Mouse (Mus musculus) CD4-positive, CD25-positive, alpha-beta regulatory T cell, adult 9 weeks (primary cell): ENCODE measurements around the gene Drg1. TPM values are rescaled to one million over a fixed set of nuclear protein-coding genes. Genes with fewer than 3 reads are reported as not detected.

Experiments
- polyA plus RNA-seq: library from polyadenylated mRNA; unstranded; fragments of 100-300 nt; shearing (Covaris generic); gene quantifications from one replicate; pipeline ENCODE4 v1.2.1, GENCODE M21; 2017

Gene Drg1
- polyA plus RNA-seq = 190 TPM

DNA sequence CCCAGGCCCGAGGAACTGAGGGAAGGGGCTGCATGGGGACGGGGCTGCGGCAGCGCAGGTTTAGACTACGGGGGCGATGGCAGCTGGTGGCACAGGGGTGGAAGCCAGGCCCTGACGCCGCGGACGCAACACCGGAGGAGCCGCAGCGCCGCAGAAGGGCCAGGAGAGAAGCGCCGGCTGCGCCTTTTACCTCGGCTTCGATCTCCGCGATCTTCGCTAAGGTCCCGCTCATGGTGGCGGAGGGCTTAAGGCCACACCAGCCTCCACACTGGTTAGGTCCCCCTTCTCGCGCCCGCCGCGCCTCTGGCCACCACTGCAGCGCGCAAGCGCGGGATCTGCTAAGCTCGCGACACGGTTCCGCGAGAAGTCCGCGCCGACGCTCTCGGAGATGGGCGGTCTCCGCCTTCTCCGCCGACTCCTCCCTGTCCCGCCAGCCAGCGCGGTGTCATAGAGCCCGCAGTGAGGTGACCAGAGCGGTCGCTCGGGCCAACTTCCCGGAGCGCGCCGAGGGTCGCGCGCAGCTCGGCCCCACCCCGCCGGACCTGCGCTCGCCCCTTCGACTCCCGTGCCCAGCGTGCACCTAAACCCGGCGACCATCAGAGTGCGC lies at the start of gene Drg1:
Drg1 (minus strand) TSS at position 337 of the 607 bp plus-strand sequence.

DNA sequence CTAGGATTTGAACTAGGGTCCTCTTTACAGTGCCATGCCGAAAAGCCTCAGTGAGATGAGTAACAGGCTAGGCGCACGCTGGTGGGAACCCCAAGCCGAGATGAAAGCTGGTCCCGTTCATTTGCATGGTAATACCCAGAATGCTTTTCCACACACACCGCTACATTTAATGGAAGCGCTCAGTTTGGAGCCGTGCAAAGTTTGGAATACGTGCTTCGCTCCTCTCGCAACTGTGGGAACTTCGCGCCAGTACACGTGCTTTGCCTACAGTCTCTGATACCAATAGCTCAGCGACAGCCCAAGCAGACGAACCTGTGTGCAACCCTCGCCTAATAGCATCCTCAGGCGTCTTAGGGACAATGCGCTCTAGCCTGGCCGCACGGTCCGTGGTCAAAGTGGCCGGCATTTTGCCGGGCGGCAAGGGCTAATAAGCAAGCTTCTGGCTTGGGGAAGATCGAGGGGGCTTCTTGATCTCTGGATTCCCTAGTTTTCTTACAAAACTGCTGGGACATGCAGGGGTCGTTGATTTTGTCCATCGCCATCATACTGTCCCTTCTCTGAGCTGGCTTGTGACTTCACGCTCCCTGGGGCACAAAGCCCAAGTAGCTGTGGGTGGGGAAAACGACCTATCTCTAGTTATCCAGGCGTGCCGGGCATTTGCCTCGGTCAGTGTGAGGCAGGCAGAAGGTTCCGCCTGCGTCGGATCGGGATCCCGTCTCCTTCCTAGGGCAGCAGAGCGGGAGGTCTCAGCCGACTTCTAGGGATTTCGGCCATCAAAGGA lies 22.5 kb upstream of the Drg1 start, which contains the start of gene Patz1:
Patz1 (plus strand) TSS at position 354 of the 781 bp plus-strand sequence.

DNA sequence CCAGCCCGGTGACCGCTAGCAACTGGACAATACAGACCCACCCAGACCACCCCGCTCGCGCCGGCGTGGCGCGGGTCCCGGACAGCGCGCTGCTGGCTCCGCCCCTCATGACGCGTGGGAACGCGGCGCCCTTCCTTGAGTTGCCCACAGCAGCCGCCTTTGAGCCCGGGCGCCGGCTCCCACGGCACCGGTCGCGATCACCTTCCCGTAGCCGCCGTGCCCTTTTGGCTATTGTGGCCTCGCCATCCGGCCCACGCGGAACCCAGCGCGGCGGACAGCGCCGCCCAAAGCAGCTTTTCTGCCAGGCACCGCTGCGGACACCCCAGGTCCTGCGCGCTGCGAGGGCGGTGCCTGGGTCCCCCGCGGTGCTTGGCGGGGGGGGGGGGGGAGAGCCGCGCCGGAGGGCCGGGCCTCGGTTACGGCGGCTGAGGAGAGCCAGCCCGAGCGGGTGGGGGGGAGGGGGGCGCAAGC lies 63.9 kb downstream of the Drg1 start, which contains the start of gene Eif4enif1:
Eif4enif1 (plus strand) TSS at position 162 of the 471 bp plus-strand sequence.

GRCm38 (mm10) chr11:3193363-3193762 lies 72.9 kb downstream of the Drg1 start, which contains the start of gene Sfi1:
Gene Sfi1, minus strand, starts transcription at chr11:3193463.

Other genes with a start within 250 kb of the Drg1 start
- gene Sfi1, start 73.0 kb downstream of the Drg1 start, polyA plus RNA-seq = 64.0 TPM
- 34.2 TPM for gene Eif4enif1, start 64.0 kb downstream of the Drg1 start, polyA plus RNA-seq
- gene Patz1, start 22.5 kb upstream of the Drg1 start, polyA plus RNA-seq = 17.7 TPM
- 99.9 TPM for gene Pik3ip1, start 64.0 kb upstream of the Drg1 start, polyA plus RNA-seq
- 118 TPM for gene Limk2, start 142.8 kb upstream of the Drg1 start, polyA plus RNA-seq
- 34.7 TPM for gene Rnf185, start 185.9 kb upstream of the Drg1 start, polyA plus RNA-seq
- gene Pla2g3, start 221.9 kb upstream of the Drg1 start, polyA plus RNA-seq = 0.25 TPM
- not detected for gene Inpp5j, start 238.4 kb upstream of the Drg1 start, polyA plus RNA-seq
- 5.9 TPM for gene Selenom, start 248.3 kb upstream of the Drg1 start, polyA plus RNA-seq